Mouse (Mus musculus) adrenal gland, postnatal 10 days (tissue): ENCODE measurements at regions not wholly inside any gene's neighbourhood (a gene's known extent, or its start where the extent isn't known, plus 50 kb on each side); places are given as distances from the start of the nearest gene placed in this dataset.

Experiments used
- DNase-seq: peaks from one replicate; pipeline ENCODE4 v3.0.0; 2021; ENCODE audit warnings: mixed read lengths

- no peak for DNase-seq
Measured at GRCm38 (mm10) chr4:31723501-31723900, 240.4 kb upstream of the Map3k7 start.

DNA sequence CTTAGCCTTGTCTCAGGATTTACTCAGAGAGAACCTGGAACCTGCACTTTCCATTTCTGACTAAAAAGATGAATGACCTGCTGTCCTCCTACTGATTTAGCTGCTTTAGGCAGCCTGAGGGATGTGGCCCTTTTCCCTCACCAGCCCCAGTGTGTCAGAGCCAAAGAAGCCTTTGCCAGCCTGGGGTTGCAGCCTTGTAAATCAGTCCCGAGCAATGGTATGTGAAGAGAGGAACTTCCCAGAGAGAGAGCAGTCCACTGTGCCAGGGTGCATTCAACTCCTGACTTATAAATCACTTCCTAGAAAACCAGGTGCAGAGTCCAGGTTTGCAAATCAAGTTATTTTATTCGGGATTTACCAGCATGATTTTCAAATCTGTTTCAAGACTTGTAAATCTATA lies 239.5 kb upstream of the Map3k7 start:
- DNase-seq, result no peak

- DNase-seq, result no peak
Measured at GRCm38 (mm10) chr4:31727498-31728148, 236.3 kb upstream of the Map3k7 start.

GRCm38 (mm10) chr4:31728149-31728516 lies 235.8 kb upstream of the Map3k7 start:
- no peak for DNase-seq

DNA sequence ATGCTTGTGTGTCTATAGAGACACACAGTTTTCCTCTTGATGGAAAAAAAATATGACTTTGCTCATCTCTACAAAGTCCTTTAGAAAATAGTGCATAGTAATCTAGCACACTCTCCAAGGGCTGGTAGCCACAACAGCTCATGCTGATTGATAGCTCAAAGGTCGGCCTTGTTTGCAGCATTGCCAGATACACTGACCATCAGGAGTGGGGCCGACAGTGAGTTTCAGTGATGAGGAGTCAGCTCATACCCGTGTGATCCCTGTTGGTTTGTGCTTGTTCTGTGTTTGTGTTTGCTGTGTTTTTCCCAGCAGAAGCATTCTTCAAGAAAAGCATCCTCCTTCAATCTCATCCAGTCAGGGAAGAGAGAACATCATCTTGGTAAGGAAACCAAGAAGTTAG lies 220.1 kb upstream of the Map3k7 start:
- DNase-seq, result no peak

GRCm38 (mm10) chr4:31744431-31744830 lies 219.5 kb upstream of the Map3k7 start:
- DNase-seq, result no peak

GRCm38 (mm10) chr4:31753677-31754312 lies 210.1 kb upstream of the Map3k7 start:
- no peak for DNase-seq

DNA sequence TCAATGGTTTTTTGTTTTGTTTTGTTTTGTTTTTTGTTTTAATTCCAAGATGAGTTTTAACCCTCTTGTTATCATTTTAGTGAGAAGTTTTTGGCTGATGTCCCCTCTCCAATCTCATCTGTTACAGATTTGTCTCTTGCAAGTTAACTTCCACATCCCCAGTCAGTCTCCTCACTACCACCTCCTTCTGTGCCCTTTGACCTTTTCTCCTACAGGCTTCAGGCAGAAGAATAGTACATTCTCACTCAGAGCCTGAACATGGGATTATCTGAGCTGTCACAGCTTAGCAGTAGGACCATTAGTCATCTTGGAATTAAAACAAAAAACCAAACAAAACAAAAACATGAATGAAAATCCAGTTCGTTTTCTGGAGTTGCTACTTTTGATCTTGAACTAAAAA lies 206.8 kb upstream of the Map3k7 start:
- DNase-seq, result no peak

- no peak for DNase-seq
Measured at GRCm38 (mm10) chr4:31760116-31760515, 203.8 kb upstream of the Map3k7 start.

DNA sequence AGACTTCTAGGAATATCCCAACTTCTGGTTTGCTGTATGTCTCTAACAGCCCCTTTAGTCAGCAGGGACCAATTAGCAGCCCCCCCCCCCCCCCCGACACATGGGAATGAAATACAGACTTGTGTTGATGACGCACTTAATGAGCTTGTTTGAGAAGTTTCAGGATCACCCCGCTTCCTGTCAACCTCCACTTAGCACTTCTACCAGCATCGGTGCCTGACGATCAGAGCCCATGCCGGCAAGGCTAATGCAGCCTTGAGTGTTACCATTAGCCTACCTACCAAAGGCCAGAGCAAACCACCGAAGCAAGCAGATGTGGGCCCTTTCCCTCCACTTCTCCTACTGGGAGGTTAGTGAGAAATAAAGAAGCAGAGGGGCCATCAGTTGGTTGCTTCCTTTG lies 201.7 kb upstream of the Map3k7 start:
- no peak for DNase-seq

DNA sequence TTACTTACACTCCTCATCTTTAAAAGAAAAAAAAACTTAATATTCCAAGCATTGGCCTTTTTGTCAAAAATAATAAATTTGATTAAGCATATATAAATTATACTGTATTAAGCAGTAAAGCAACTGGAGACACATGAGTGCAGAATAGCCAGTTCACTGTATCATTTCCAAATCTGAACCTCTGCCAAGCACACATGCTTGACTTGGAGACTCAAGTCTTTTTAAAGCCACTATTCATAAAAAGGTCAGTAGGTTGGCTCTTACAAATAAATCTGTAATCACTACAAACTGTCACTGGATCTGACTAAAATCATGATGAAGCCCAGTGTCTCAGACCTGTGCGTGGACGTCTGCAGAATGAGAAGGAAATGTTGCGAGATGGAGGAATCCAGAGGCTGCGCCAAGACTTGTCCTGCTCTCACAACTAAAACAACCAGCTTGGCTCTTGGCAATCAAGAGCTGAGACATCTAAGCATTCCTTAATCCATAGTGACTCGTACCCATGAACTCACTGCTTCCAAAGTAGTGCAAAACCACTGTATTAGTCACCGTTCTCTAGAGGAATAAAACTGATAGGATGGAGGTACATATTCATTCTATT lies 195.8 kb upstream of the Map3k7 start:
- no peak for DNase-seq

GRCm38 (mm10) chr4:31769325-31769724 lies 194.6 kb upstream of the Map3k7 start:
- no peak for DNase-seq

DNA sequence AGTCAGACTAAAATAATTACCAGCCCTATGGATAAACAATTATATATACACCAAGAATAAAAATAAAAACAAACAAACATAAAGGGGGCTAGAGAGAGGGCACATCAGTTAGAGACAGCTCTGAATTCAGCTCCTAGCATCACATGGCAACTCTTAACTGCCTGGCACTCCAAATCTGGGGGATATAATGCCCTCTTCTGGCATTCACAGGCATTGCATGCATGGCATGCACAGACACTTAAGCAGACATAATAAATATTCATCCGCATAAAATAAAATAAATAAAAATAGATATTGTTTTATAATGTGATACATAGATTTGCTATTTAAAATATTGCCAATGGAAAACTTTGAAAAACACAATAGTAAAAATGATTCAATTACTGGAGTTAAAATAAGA lies 177.6 kb upstream of the Map3k7 start:
- DNase-seq, result no peak

DNA sequence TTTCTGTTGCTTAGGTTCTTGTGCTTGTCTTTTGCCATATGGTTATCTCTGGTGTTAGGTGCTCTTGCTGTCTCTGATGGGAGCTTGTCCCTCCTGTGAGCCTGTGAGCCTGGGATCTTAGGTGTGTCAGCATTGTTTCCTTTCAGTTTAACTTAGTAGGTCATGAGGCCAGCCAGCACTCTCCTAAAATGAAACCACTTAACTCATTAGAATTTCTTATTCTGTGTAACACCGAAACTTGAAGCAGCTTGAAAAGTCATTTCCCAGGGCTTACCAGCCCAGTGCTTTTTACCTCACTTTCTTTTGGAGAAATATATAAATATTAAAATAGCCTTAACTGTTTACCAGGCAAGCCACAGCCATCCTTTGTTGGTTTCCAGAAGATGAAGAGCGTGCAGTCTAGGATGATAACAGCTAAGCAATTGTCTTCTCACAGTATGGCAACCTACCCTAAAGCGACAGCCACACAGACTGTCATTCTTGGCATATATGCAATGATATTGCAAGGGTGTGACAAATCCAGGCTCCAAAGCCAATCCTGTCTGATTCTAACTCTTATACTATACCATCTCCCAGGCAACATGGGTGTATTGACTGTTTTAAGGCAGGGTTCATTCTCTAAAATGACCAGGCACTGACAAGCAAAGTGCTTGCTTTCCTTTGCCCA lies 146.2 kb upstream of the Map3k7 start:
- DNase-seq, result no peak

DNA sequence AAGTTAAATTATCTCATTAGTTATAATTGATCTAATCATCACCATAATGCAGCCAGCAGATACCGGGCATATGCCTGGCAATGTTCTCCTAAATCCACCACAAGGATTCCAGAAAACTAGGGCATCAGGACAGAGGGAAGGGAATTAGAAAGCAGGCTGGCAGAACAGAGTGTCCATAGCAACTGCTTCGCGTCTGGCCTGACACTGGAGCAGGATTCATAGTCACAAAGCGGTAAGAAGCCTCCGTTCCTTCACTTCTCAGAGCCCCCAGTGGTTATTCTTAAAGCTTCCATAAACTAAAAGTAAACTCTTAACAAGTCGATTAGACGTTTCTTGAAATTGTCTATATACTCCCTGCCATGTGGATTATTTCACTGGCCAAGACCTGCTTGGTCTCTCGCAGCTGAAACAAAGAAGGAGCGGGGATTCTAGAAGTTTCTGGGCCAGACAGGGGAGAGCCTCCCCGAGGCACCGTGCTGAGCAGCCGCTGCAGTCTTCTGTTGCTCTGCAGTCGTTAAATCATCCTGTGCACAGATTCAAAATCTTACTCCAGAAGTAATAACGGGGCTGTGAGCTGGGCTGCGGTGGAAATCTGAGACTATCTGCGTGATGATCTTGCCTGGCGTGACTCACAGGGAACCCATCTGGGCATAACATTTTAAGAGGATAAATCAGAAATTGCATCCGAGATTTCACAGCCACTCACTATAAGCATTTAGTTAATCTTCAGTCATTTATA lies 144.2 kb upstream of the Map3k7 start:
- no peak for DNase-seq

GRCm38 (mm10) chr4:31823574-31824348 lies 140.1 kb upstream of the Map3k7 start:
- DNase-seq, result peak; percentile 29

DNA sequence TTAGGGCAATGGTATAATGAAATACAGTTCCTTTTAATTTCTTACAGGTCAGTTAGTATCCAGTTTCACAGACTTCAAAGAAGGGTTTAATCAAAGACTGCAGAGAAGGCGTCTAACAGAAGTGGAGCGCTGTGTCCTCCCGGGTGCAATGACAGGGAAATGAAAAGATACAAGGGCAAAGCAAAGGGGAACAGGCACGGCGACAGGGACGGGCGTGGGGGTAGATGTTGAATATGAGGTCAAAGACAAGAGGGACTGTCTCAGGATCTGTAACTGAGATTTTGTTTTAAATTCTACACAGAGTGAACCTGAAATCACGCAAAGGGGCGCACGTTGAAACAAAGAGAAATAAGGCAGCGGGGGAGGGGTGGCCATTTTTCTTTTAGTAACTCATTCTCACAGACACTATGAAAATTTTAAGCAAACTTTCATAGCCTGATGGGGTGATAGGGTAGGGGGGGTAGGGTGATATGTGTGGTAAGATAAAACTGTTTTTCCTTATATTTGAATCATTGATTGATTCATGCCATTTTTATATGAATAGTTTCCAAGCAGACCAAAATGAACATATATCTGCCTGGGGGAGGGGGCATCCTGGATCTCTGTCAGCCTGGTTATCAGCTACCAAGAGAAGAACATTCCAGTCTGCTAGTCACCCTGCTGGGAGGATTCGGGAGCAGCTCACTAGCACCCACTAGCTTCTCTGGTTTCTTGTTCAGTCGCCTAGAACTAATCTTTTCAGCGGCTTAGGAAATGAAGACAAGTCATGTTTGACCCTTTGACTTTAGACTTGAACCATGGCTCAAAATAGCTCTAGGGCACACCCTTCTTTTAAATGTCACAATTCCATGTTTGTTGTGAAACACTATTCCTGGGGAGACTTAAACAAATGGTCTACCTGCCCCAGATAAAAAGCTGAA lies 139.1 kb upstream of the Map3k7 start:
- DNase-seq, result no peak

DNA sequence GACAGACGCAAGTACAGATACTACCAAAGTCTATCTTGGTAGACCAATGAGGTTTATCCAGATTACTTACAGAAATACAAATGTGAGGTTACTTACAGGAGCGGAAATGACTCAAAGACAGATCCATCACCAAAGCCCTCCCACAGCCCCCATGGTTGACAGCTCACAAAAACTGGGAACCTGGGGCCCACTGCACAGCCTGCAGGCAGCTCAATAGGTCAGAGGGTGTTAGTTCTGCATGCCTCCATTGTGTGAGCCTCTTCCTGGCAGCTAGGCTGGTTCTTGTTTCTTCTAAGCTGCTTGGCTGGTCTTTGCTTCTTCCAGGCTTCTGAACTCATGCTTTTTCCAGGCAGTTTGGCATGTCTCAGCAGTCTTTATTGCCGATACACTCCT lies 138.5 kb upstream of the Map3k7 start:
- DNase-seq, result no peak

DNA sequence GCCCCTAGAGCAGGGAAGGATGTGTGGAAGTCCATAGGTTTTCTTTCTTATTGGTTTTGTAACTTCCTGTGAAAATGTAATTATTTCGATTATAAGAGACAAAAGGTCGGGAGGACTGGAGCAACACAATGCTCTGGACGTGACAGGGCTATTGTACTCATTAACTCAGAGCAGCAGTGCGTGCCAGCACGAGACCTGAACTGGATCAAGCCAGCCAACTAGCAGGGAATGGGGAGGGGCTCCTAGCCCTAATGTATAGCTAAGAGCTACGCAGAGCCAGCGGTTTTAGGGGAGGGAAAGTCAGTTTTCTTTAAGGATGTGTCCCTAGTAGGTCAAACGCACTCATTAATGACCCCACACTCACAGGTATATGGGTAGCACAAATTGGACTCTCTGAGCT lies 137.2 kb upstream of the Map3k7 start:
- no peak for DNase-seq

GRCm38 (mm10) chr4:31827266-31827665 lies 136.6 kb upstream of the Map3k7 start:
- DNase-seq, result peak; percentile 51

DNA sequence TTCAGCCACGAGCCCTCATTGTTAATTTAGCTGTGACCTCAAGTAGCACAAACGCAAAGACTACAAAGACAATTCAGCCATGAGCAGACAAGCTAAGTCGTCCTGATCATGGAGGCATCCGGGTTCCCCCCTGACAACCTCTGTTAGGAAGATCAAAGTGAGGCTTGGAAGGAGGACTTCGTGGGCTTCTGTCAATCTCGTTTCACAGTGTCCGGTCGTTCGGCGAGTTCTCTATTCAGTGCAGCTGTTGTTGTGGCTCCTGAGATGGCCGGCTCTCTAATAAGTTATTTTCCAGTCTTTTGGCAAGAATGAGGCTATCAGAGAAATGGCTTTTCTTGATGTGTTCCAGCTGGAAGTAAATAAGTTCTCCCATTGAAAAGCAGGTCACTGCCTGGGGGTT lies 133.7 kb upstream of the Map3k7 start:
- DNase-seq, result no peak
